Mouse (Mus musculus) ES-E14 (cell line): Measurements from ENCODE around the gene Spef2.

ENCODE experiments used
- HCFC1 ChIP-seq: IDR thresholded peaks from 2 replicates; pipeline ENCODE4 v1.6.1; 2012; ENCODE audit warnings: low read length, inconsistent platforms, borderline replicate concordance; ENCODE audit not compliant: insufficient read depth
- MAFK ChIP-seq: IDR thresholded peaks from 2 replicates; pipeline ENCODE4 v1.6.1; 2014; ENCODE audit warnings: mild to moderate bottlenecking, low read depth, low read length, inconsistent platforms; ENCODE audit not compliant: insufficient read depth

DNA sequence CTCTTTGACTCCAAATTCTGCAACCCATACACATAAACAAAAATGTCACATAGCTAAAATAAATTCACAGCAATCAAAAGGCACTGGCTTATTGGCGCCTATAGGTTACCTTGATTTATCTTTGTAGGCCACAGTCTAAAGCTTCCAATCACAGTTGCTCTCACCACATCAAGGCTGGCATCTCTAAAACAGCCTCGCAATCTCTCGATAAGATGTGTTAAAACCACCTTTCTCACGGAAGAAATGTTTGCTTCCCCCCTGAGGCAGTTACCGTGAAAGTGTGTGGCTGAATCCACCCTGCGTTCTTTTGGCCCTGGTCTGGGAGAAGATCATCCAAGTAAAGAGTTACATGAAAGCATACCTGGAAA, 148.6 kb downstream of the Spef2 start:
- TF ChIP-seq MAFK (no peak), HCFC1 (no peak)
